Mouse (Mus musculus) liver, embryonic 14.5 days (tissue): Measurements from ENCODE around the gene Spg11.

Experiments
- CTCF ChIP-seq: IDR thresholded peaks from 2 replicates; pipeline ENCODE4 v1.5.1; 2016; ENCODE audit warnings: antibody characterized with exemption, low read depth, control low read depth
- EP300 ChIP-seq: IDR thresholded peaks from 2 replicates; pipeline ENCODE4 v1.6.1; 2016; ENCODE audit warnings: antibody characterized with exemption, low read depth

DNA sequence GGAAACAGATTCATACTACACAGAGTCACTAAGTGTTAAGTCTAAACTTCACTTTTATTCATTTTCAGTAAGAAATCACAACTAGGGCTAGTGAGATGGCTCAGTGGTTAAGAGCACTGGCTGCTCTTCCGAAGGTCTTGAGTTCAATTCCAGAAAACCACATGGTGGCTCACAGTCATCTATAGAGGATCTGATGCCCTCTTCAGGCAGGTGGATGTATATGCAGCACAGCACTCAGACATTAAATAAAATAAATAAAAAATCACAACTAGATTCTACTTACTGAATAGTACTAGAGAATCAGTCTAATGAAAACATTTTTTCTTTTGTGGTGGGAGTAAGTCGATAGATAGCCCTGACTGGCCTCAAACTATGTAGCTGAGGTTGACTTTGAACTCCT lies 95.9 kb downstream of the Spg11 start:
- TF ChIP-seq CTCF, result peak; percentile 56
- TF ChIP-seq EP300, result no peak
